Mouse (Mus musculus): ENCODE results near the gene Rtf1.

DNA sequence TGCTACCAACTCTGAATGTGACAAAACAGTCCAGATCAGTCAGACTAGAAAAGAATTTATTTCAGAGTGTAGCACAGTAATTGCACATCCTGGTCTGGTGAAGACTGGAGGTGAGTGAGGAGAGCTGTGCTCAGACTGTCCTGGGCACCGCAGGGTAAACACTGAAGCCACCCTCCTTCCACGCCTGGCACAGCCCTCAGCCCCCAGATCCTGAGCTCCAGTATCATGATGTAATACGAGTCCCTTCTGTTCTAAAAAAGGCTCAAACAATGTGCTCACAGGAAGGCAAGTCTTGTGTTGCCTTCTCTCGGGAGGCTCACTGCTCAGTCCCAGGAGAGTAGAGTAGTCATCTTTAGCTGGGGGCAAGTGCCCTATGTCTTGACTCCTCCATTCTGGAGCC lies 89.1 kb downstream of the Rtf1 start:
- no peak for TF ChIP-seq CTCF (IDR thresholded peaks at IDR 0.05; ENCODE audit: borderline replicate concordance, insufficient read depth, low read depth, low read length)
- TF ChIP-seq POLR2A (IDR thresholded peaks at IDR 0.05; ENCODE audit: borderline replicate concordance, insufficient read depth, low read length), result no peak

Data from cerebellum, adult 2 months (tissue).